Mouse (Mus musculus) left cerebral cortex, postnatal 36 days (tissue): ENCODE results near the gene Rps16. TPM values are rescaled to one million over a fixed set of nuclear protein-coding genes. Genes with fewer than 3 reads are reported as not detected.
A peak's percentile ranks its signal among the peaks of the same experiment; 100 is the strongest.

ENCODE experiments used
- DNase-seq, 2 experiments: peaks; one replicate each; pipeline ENCODE4 v3.0.0; 2021 to 2022; ENCODE audit warnings: low spot score in 2 of 2, mixed read lengths in 1 of 2
- intact Hi-C: fragments of 180-260 bp; cut with DNase I; formaldehyde crosslinking; loops from one replicate; pipeline ENCODE4 v1.15.1; 2025
- total RNA-seq, 2 experiments: library from RNA; stranded (reverse); gene quantifications; 2 replicates each; pipeline ENCODE4 v1.2.3; 2021

The Rps16 gene
- total RNA-seq, 2 experiments from 2014 or later = 425 to 456 TPM

DNA sequence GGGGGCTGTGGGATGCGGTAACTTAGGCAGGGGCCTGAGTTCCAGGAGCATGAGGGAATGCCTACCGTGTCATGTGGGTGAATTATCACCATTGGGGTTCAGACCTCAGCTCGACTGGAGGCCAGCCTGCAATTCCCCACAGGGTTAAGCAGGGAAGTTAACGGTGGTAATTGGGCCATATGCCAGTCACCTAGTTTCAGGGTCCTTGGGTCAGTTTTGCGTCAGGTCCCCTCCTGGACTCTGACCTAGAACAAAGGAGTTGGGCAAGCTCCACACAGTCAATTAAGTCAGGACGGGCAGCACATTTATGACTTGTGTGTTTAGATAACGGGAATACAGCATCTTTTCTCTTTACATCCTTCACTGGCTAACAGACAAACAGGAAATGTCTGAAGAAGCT lies 9.1 kb upstream of the Rps16 start:
- no peak for DNase-seq
- intact Hi-C loops = no loop called here

- intact Hi-C loops = no loop called here
- DNase-seq = peak in 1 of 2 experiments; percentile 24
Measured at GRCm38 (mm10) chr7:28344637-28345036, 5.8 kb upstream of the Rps16 start.

- no peak for DNase-seq
- intact Hi-C loops = no loop called here
Measured at GRCm38 (mm10) chr7:28347746-28348145, 2.7 kb upstream of the Rps16 start.

GRCm38 (mm10) chr7:28348601-28349000 lies 1.9 kb upstream of the Rps16 start:
- intact Hi-C loops = no loop called here
- no peak for DNase-seq

DNA sequence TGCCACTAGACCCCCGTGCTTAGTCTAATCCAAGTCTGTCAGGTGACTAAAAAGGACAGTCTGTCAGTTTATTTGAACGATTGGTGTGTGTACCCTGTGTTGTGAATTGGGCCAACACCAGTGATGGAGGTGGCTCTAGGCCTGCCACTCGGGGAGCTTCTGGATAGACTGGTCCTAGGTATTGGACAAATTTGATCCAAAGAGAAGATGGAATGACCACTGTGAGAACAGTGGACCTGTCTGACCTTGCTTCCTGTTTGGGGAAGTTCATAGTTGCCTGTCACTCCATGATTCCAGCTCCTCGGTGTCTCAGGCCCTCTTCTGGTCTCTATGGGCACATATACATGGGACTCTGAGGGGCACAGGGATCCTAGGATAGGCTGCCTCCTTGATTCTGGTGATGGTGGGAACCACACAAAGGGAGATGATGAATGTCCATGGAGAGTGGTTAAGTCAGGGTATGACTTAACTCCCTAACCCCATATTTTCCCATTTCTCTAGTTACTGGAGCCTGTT lies 1.3 kb downstream of the Rps16 start:
- intact Hi-C loops = no loop called here

GRCm38 (mm10) chr7:28353267-28353666 lies 2.8 kb downstream of the Rps16 start:
- intact Hi-C loops = no loop called here
- no peak for DNase-seq

More for the DNA sequence above, 1.3 kb downstream of the Rps16 start:
- no peak for DNase-seq

GRCm38 (mm10) chr7:28354113-28354581 lies 3.7 kb downstream of the Rps16 start:
- DNase-seq = no peak

GRCm38 (mm10) chr7:28354596-28354995 lies 4.1 kb downstream of the Rps16 start:
- intact Hi-C loops = no loop called here
- no peak for DNase-seq

More at GRCm38 (mm10) chr7:28354113-28354581, 3.7 kb downstream of the Rps16 start:
- intact Hi-C loops = no loop called here

DNA sequence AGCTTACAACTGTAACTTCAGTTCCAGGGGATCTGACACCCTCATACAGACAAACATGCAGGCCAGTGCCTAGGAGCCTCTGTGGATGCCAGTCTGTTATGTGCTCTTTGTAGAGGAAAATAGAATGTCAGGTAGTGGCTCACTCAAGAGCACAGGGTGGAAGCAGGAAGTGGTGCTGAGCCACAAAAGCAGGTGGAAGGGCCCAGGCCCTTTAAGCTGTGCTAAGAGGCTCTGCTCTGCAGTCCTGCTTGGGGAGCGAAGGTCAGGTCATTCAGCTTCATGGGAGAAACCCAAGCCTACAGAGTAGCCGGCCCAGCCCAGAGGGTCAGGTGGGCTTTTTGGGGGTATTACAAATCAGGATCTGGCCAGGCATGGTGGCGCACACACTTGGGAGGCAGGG lies 4.8 kb downstream of the Rps16 start:
- no peak for DNase-seq
- intact Hi-C loops = no loop called here

DNA sequence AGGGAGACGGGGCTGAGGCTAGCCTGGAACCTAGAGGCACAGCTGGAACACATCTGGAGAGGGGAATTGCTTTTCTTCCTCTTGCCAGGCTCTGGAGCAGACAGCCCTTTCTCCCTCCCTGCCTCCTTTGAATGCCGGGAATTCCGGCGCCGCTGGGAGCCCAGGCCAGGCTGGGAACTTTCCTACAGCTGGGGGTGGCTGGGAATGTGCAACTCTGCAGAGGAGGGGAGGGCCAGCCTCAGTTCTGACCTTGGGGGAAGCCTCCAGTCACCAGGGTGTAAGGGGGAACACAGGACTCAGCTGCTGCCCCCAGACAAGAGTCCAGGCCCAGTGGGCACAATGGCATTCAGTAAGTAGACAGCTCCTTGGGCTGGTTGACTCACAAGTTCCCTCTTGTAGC lies 6.5 kb downstream of the Rps16 start:
- DNase-seq = no peak
- intact Hi-C loops = no loop called here

DNA sequence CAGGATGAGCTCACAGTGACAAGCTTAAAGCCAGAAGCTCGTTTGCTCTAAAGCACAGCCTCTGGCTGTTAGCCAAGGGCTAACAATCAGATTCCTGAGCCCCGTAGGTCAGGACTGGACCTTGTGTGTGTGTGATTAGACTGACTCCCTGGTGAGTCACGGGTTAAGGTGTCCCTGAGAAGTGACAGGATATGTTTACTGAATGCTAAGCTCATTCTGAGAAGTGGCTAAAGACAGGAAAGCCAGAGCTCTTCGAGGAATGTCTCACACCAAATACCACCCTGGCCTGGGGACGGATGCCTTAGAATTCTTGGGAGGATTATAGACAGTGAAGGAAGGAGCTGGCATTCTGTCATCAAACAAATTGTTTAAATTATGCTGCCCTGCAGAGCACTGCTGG lies 7.5 kb downstream of the Rps16 start:
- intact Hi-C loops = no loop called here

DNA sequence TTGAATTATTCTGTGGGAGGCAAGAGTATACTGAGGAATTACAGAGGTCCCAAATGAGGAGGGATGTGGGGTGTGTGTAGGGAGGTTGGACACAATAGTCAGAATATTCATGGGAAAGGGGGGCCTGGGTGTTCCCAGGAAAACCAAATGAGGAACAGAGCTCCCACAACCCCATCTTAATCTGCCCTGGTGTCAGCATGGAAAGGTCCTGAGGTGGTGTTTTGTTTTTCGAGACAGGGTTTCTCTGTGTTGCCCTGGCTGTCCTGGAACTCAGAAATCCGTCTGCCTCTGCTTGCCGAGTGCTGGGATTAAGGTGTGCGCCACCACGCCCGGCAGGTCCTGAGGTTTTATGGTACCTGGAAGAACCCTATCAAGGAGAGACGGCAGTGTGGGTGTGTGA lies 8.0 kb downstream of the Rps16 start:
- no peak for DNase-seq
- intact Hi-C loops = no loop called here

More for the DNA sequence above, 7.5 kb downstream of the Rps16 start:
- DNase-seq = no peak

- intact Hi-C loops = no loop called here
- DNase-seq = no peak
Measured at GRCm38 (mm10) chr7:28359854-28360253, 9.4 kb downstream of the Rps16 start.

DNA sequence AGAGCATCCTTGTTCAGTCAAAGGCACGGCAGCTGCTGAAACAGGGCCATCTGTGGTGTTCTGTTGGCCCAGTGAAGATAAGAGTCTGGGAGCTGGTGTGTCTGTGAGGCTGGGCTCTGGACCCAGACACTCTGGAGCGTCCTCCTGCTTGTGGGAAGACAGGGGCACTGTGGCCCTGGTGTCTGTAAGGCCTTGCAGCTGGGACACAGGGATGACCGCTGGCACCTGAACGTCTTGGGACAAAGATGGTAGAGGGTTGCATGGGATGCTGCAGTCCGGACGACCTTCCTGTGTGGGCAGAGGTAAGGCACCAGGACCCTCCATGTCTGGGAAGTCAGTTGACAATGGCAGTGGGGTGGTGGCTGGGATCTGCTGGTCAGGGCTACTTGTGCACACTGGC lies 9.8 kb downstream of the Rps16 start:
- DNase-seq = no peak
- intact Hi-C loops = no loop called here

DNA sequence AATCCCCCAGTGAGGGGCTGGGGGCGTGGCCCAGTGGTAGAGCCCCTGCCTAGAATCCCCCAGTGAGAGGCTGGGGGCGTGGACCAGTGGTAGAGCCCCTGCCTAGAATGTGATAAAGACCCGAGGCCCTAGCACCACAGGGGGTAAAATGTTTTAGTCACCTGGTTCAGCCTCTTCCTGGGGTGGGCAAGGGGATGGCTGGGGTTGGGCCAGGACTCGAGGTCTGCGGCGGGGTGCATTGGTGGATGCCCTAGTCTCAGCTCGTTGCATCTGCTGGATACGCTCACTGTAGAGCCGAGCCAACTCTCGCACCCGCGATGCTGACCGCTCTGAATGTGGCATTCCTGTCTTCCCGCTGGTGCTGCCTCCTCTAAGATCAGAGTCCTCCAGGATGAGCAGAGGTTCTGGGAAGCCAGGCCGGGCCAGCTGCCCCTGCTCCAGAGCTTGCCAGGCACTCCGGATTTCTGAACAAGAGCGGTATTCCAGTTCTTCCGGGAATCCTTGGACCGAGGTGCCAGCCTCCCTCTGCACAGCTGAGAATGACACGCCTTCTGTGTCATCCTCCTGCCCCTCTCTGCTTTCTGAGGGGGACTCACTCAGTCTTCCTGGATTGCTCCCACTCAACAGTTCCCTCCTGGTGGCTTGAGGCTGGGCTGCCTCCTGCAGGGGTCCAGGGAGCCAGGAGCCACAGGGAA lies 11.3 kb downstream of the Rps16 start:
- no peak for DNase-seq
- intact Hi-C loops = no loop called here

DNA sequence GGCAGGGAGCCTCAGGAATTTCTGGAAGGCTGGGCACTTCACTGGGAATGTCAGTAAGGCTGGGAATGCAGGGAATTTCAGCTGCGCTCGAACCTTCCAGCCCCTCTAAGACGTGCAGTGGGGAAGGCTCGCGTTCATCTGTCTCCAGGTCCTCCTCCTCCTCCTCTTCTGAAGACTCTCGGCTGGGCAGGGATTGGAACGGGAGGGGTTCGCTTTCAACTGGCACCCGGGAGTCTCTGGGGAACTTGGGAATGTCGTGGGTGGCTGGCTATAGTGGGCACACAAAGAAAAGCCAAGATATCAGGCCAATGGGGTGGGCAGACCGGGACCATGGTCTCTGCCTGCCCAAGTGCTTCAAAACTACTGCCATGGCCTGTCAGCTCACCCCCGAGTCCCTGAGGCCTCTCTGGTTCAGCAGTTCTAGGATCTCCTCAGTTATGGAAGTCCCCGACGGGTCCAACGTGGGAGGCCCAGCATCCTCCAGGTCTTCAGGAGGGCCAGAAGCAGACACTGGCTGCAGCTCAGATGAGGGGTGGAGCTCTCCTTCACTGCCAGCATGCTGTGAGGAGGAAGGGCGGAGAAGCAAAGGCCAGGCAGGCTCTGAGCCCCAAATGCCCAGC lies 12.1 kb downstream of the Rps16 start:
- intact Hi-C loops = no loop called here
- no peak for DNase-seq

DNA sequence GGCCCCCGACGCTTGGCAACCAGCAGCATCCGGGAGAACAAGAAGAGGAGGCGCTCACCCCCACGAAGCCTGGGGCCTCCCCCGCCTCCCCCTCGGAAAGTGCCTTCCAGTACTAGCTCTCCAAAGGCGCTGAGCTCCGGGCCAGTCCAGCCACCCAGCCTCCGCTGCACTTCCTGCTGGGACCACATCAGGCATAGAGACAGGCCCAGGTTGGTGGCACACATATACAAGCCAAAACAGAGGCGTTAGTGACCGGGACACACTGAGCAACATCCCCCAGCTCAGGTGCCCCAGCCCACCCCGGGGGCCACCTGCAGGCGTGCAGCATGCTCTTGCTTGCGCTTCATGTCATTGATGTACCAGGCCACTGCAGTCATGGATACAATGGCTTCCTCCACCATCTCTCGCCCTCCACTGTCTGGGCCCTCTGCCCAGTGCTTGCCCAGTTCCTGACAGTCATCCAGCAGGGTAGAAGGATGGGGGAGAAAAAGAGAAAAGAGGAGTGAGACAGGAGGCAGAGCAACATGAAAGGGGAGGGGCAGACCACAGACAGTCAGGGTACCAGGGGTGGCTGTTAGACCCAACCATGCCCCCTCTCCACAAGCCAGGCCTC lies 17.3 kb downstream of the Rps16 start:
- peak in 1 of 2 experiments; percentile 13 for DNase-seq

DNA sequence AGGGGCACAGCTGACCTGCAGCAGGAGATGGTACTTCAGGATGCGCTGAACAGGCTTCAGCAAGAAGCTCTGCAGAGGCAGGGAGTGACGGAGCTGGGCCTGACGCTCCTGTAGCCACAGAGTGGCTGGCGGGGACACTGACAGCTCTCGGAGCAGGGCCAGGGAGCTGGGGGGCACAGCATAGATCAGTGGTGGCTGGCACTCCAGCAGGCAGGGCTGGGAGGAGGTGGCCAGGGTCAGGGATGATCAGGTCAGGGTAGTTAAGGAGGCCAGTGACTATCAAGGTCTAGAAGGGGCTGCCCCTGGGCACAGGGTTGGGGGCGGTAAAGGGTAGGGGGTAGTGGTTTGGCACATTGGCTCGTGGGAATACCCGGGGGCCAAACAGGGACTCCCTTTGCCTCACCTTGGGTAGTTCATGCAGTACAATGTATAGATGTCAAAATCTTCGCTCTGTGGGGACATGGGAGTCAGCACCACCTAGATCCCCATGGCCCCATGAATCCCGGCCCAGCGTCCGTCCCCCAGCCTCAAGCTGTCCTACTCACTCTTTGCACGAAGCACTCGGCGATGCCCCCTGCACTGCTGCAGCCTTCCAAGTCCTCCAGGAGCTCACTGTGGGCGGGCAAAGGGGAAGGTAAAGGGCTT lies 17.9 kb downstream of the Rps16 start:
- intact Hi-C loops = no loop called here
- DNase-seq = no peak

More for the DNA sequence above, 17.3 kb downstream of the Rps16 start:
- intact Hi-C loops = no loop called here

DNA sequence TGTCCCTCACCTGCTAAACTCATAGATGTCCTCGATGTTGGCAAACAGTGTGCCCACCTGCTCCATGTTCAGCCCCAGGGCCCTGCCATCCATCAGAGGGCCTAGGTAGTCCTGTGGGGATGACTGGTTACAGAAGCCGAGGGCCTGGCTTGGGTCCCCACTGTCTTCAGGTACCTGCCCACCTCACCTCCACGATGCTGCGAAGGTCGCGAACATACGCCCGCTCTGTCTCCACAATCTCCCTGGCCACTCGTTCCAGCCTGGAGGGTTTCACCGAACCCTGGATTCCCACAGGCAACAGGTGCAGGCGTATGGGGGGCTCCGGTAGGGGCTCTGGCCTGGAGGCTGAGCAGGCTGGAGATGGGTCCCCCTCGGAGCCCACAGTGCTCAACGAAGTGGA lies 19.6 kb downstream of the Rps16 start:
- DNase-seq = no peak
- intact Hi-C loops = no loop called here

GRCm38 (mm10) chr7:28370977-28371513 lies 20.6 kb downstream of the Rps16 start:
- intact Hi-C loops = no loop called here
- DNase-seq = no peak
